Mouse (Mus musculus): Measurements from ENCODE around the gene Arhgap25.
"Not testable (repeated sequence)": the region's sequence is repeated elsewhere in the genome, so short reads cannot be mapped to it uniquely, and the experiment has no call there.

Gene Arhgap25

GRCm38 (mm10) chr6:87535651-87536050, 2.6 kb upstream of the Arhgap25 start:
- DNase-seq = no peak

- DNase-seq = peak; percentile 28
These were observed 2.0 kb upstream of the Arhgap25 start for GRCm38 (mm10) chr6:87534855-87535575.

- DNase-seq = no peak
These were observed 1.5 kb downstream of the Arhgap25 start for GRCm38 (mm10) chr6:87531456-87532015.

GRCm38 (mm10) chr6:87530386-87530785, 2.7 kb downstream of the Arhgap25 start:
- DNase-seq = no peak

- DNase-seq = no peak
These were observed 5.1 kb downstream of the Arhgap25 start for GRCm38 (mm10) chr6:87527846-87528557.

GRCm38 (mm10) chr6:87527366-87527765, 5.7 kb downstream of the Arhgap25 start:
- no peak for DNase-seq

- DNase-seq = no peak
These were observed 7.9 kb downstream of the Arhgap25 start for GRCm38 (mm10) chr6:87525126-87525525.

- DNase-seq = no peak
These were observed 8.8 kb downstream of the Arhgap25 start for GRCm38 (mm10) chr6:87524281-87524680.

- DNase-seq = no peak
These were observed 9.3 kb downstream of the Arhgap25 start for GRCm38 (mm10) chr6:87523736-87524135.

- peak; percentile 13 for DNase-seq
These were observed 10.0 kb downstream of the Arhgap25 start for GRCm38 (mm10) chr6:87523085-87523484.

- peak; percentile 44 for DNase-seq
These were observed 10.8 kb downstream of the Arhgap25 start for GRCm38 (mm10) chr6:87522236-87522635.

GRCm38 (mm10) chr6:87521705-87522104, 11.4 kb downstream of the Arhgap25 start:
- not testable (repeated sequence) for DNase-seq

GRCm38 (mm10) chr6:87520572-87520971, 12.5 kb downstream of the Arhgap25 start:
- DNase-seq = no peak

GRCm38 (mm10) chr6:87519809-87520208, 13.2 kb downstream of the Arhgap25 start:
- DNase-seq = no peak

- DNase-seq = no peak
These were observed 14.4 kb downstream of the Arhgap25 start for GRCm38 (mm10) chr6:87518622-87519021.

GRCm38 (mm10) chr6:87517753-87518409, 15.2 kb downstream of the Arhgap25 start:
- no peak for DNase-seq

GRCm38 (mm10) chr6:87514321-87514720, 18.7 kb downstream of the Arhgap25 start:
- no peak for DNase-seq

GRCm38 (mm10) chr6:87513046-87513767, 19.9 kb downstream of the Arhgap25 start:
- peak; percentile 56 for DNase-seq

GRCm38 (mm10) chr6:87510999-87511398, 22.1 kb downstream of the Arhgap25 start:
- peak; percentile 44 for DNase-seq

GRCm38 (mm10) chr6:87509806-87510205, 23.3 kb downstream of the Arhgap25 start:
- no peak for DNase-seq

GRCm38 (mm10) chr6:87504875-87505274, 28.2 kb downstream of the Arhgap25 start:
- no peak for DNase-seq

GRCm38 (mm10) chr6:87503976-87504375, 29.1 kb downstream of the Arhgap25 start:
- DNase-seq = no peak

- DNase-seq = no peak
These were observed 29.5 kb downstream of the Arhgap25 start for GRCm38 (mm10) chr6:87503536-87503935.
